Mouse (Mus musculus) limb, embryonic 14.5 days (tissue): ENCODE results near the gene Cacna1e. TPM values are rescaled to one million over a fixed set of nuclear protein-coding genes. Genes with fewer than 3 reads are reported as not detected.

Source experiments
- ATAC-seq: fragments of 200-750 bp; cut with Nextera tagmentation; 2 replicates; pipeline ENCODE4 v1.8.0; 2017; ENCODE audit warnings: low read depth, moderate number of reproducible peaks, moderate TSS enrichment; ENCODE audit not compliant: low FRiP score
- DNase-seq: peaks from one replicate; pipeline ENCODE4 v3.0.0-alpha.2; 2015; ENCODE audit warnings: low spot score
- H3K27ac ChIP-seq: fragments of 300-500 bp; sonication (generic); replicated peaks from 2 replicates; pipeline ENCODE4 v1.5.1; 2014; ENCODE audit warnings: low read depth, mild to moderate bottlenecking, low read length, moderate library complexity, mixed read lengths
- H3K27me3 ChIP-seq: fragments of 300-500 bp; sonication (generic); 2 replicates; pipeline ENCODE4 v1.6.1; 2014; ENCODE audit warnings: low read length, mixed read lengths; ENCODE audit not compliant: control insufficient read depth, insufficient read depth
- H3K36me3 ChIP-seq: fragments of 300-500 bp; sonication (generic); 2 replicates; pipeline ENCODE4 v1.6.1; 2014; ENCODE audit warnings: mild to moderate bottlenecking, low read length, moderate library complexity, mixed read lengths; ENCODE audit not compliant: control insufficient read depth, insufficient read depth
- H3K4me1 ChIP-seq: fragments of 300-500 bp; sonication (generic); 2 replicates; pipeline ENCODE4 v1.6.1; 2014; ENCODE audit warnings: antibody characterized with exemption, low read length, mixed read lengths; ENCODE audit not compliant: control insufficient read depth, insufficient read depth
- H3K4me2 ChIP-seq: fragments of 300-500 bp; sonication (generic); replicated peaks from 2 replicates; pipeline ENCODE4 v1.6.1; 2014; ENCODE audit warnings: low read depth, mild to moderate bottlenecking, low read length, moderate library complexity; ENCODE audit not compliant: severe bottlenecking
- H3K4me3 ChIP-seq: fragments of 300-500 bp; sonication (generic); replicated peaks from 2 replicates; pipeline ENCODE4 v1.5.1; 2014; ENCODE audit warnings: low read length
- H3K9ac ChIP-seq: fragments of 300-500 bp; sonication (generic); 2 replicates; pipeline ENCODE4 v1.6.1; 2014; ENCODE audit warnings: mild to moderate bottlenecking, low read depth, low read length, moderate library complexity; ENCODE audit not compliant: severe bottlenecking
- H3K9me3 ChIP-seq: fragments of 300-500 bp; sonication (generic); 2 replicates; pipeline ENCODE4 v1.6.1; 2016; ENCODE audit warnings: low read length; ENCODE audit not compliant: control insufficient read depth
- POLR2A ChIP-seq: fragments of 200-500 bp; IDR thresholded peaks from 2 replicates; pipeline ENCODE4 v1.8.0; 2012; ENCODE audit warnings: inconsistent platforms, mild to moderate bottlenecking, moderate library complexity, borderline replicate concordance; ENCODE audit not compliant: insufficient read depth, insufficient read length; ENCODE audit errors: extremely low read depth
- WGBS: fragments of 180-500 bp; shearing (Covaris S2); extraction: QIAGEN DNeasy Blood & Tissue Kit; methylation state at CpG from one replicate; pipeline ENCODE4 v1.1.7; 2014; 5-methylcytosine and 5-hydroxymethylcytosine counted together
- polyA plus RNA-seq, 2 experiments: library from polyadenylated mRNA; depleted of rRNA in 1 of 2; stranded (reverse) in 1 of 2; unstranded in 1 of 2; fragments of >200 nt; fragmentation: Nextera tagmentation in 1 of 2; extraction: Ambion mirVana in 1 of 2; gene quantifications; 2 replicates each; pipeline versions ENCODE4 v1.2.1 to v1.2.3; 2012 to 2014

Gene Cacna1e
- polyA plus RNA-seq, 2 experiments, result 0.51 to 1.4 TPM

DNA sequence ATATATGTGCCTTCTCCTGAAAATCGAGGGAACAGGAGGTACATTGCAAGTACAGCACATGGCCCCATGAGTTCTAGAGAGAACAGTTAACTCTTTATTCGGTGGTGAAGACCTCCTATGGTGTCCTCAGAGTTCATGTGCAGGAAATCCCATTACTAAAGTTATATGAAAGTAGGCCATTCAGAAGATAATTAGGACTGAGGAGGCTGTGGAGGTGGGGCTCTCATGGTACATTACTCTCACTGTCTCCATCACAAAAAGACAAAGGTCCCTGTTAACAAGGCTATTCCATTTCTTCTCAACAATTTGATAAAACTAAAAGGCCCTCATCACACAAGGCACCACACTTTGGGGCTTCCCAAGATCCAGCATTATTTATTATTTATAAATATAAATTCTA lies 475.2 kb downstream of the Cacna1e start:
- Histone ChIP-seq H3K27me3 (no peaks in the 10 kb centered on the region), H3K9ac (no peak overlapping the region), H3K4me2 (no peak overlapping the region), H3K9me3 (no peaks in the 10 kb centered on the region), H3K4me1 (no peaks in the 10 kb centered on the region), H3K36me3 (no peaks in the 10 kb centered on the region), H3K4me3 (no peak overlapping the region), H3K27ac (no peak overlapping the region)
- DNase-seq (no peak), ATAC-seq (no peak)
- 83% methylated on average over 2 of the region's 2 CpGs for WGBS
- no peak for TF ChIP-seq POLR2A

DNA sequence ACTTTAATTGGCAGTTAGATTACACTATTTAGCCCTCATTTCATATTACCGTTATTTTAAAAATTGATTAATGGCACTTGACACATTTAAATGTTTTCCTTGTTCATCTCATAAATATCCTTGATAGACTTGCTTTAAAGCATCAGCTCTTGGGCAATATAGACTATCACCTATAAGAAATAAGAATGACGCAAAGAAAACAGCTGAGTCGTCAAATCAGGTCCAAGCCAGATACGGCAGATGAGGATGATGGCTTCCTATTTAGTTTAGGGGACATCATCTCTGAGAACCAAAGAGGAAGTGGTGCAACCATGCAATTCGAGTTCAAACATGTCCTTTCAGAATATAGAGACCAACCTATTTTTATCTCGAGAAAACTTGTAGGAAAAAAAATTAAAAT lies 492.3 kb downstream of the Cacna1e start:
- DNase-seq (no peak), ATAC-seq (no peak)
- no peak overlapping the region for H3K27ac ChIP-seq
- H3K9me3 ChIP-seq, result no peaks in the 10 kb centered on the region
- H3K36me3 ChIP-seq, result no peaks in the 10 kb centered on the region
- no peak overlapping the region for H3K4me2 ChIP-seq
- no peaks in the 10 kb centered on the region for H3K4me1 ChIP-seq
- no peak overlapping the region for H3K4me3 ChIP-seq
- H3K27me3 ChIP-seq, result no peaks in the 10 kb centered on the region
- no peak for TF ChIP-seq POLR2A
- no peak overlapping the region for H3K9ac ChIP-seq
- 73% methylated on average over 6 of the region's 6 CpGs for WGBS

Other genes starting within 250 kb of the Cacna1e start
- 25.1 and 25.3 TPM in 2 replicates for gene Ier5, start 215.1 kb upstream of the Cacna1e start, polyA plus RNA-seq (2012; rRNA removed)
- 13.6 and 16.2 TPM in 2 replicates for gene Ier5, start 215.1 kb upstream of the Cacna1e start, polyA plus RNA-seq (2014; fragmentation: Nextera tagmentation; extraction: Ambion mirVana)